Mouse (Mus musculus): ENCODE data around the gene Fam69b.

DNA sequence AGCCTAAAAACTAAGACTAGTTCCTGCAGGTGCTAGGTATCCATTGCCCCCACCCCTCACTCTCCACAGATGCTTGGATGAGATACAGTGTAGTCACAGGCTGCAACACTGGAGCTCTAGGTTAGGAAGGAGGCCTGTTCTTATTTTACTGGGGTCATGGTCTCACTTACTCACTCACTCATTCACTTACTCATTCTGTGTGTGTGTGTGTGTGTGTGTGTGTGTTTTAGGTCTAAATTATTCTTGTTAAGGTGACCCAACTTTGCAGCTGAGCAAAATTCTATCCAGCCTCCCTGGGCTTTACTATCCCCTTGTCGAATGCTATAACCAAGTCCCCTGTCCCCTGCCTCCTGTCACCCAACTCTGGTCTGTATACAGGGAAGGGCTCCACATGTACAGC, 26.7 kb upstream of the Fam69b start:
- no peak for TF ChIP-seq CTCF (IDR thresholded peaks at IDR 0.05; ENCODE audit: low read depth, low read length)
- no peak for TF ChIP-seq EP300 (IDR thresholded peaks at IDR 0.05; ENCODE audit: insufficient read depth, low read depth, low read length)
